Mouse (Mus musculus): ENCODE measurements at regions not wholly inside any gene's neighbourhood (a gene's known extent, or its start where the extent isn't known, plus 50 kb on each side); places are given as distances from the start of the nearest gene placed in this dataset.

- no peak for TF ChIP-seq CTCF (conservative IDR thresholded peaks at IDR 0.05; ENCODE audit: insufficient read depth, insufficient read length, low read depth, low read length)
- TF ChIP-seq POLR2A (IDR thresholded peaks at IDR 0.05; ENCODE audit: low read depth, low read length): no peak
Observed at GRCm38 (mm10) chr5:97167401-97168249, 56.2 kb upstream of the Paqr3 start.
